Mouse (Mus musculus): Measurements from ENCODE around the gene Gm572. TPM values are rescaled to one million over a fixed set of nuclear protein-coding genes. Genes with fewer than 3 reads are reported as not detected.

Gene Gm572
- polyA plus RNA-seq (2014; fragmentation: Nextera tagmentation; extraction: Ambion mirVana), result not detected in 2 replicates

GRCm38 (mm10) chr4:148643291-148644156 is at the start of gene Gm572:
Gene Gm572 (plus strand): TSS chr4:148643317.
- no peak within 1 kb of the TSS for H3K27ac ChIP-seq (ENCODE audit: low read depth, low read length)
- 0 out of 2 replicates have a peak within 1 kb of the TSS, but pooled peaks have one; percentile 27 for H3K9ac ChIP-seq (ENCODE audit: low read depth, low read length)
- H3K4me2 ChIP-seq, result peak within 1 kb of the TSS; percentile 58

GRCm38 (mm10) chr4:148593996-148594395 is 49.1 kb upstream of the Gm572 start:
- peaks cover 52% of the 10 kb centered on the region for H3K36me3 ChIP-seq (ENCODE audit: control insufficient read depth, insufficient read depth, low read length)
- no peak overlapping the region for H3K27ac ChIP-seq (ENCODE audit: low read depth, low read length)
- no peak overlapping the region for H3K9ac ChIP-seq (ENCODE audit: low read depth, low read length)
- ATAC-seq (replicated peaks; ENCODE audit: low FRiP score), result no peak
- 98% methylated on average over 11 of the region's 11 CpGs for whole genome bisulfite sequencing
- H3K4me1 ChIP-seq (replicated peaks; ENCODE audit: control insufficient read depth, insufficient read depth, low read length), result peaks cover 17% of the 10 kb centered on the region
- H3K4me3 ChIP-seq (ENCODE audit: low read depth, low read length), result no peak overlapping the region
- H3K27me3 ChIP-seq (replicated peaks; ENCODE audit: control insufficient read depth, insufficient read depth, low read length), result no peaks in the 10 kb centered on the region
- H3K4me2 ChIP-seq, result 0 out of 2 replicates have a peak overlapping the region, but pooled peaks have one; percentile 12
- no peak for DNase-seq (ENCODE audit: low spot score)
- H3K9me3 ChIP-seq (ENCODE audit: control insufficient read depth, low read length), result peaks cover 2% of the 10 kb centered on the region; the same call in 1 of the 2 replicates

More at GRCm38 (mm10) chr4:148643291-148644156, at the start of gene Gm572:
- Histone ChIP-seq H3K36me3 (ENCODE audit: control insufficient read depth, insufficient read depth, low read length) (no peaks in the 10 kb centered on the region), H3K9me3 (ENCODE audit: control insufficient read depth, low read length) (no peaks in the 10 kb centered on the region), H3K27me3 (replicated peaks; ENCODE audit: control insufficient read depth, insufficient read depth, low read length) (no peaks in the 10 kb centered on the region; the same call in 1 of the 2 replicates), H3K4me1 (replicated peaks; ENCODE audit: control insufficient read depth, insufficient read depth, low read length) (peaks cover 8% of the 10 kb centered on the region), H3K4me3 (ENCODE audit: low read depth, low read length) (no peak within 1 kb of the TSS)
- WGBS, result 45% methylated on average over 15 of the region's 15 CpGs
- ATAC-seq (replicated peaks; ENCODE audit: low FRiP score) (peak; percentile 17; the same call in 1 of the 2 replicates), DNase-seq (ENCODE audit: low spot score) (no peak)

GRCm38 (mm10) chr4:148595916-148596315 is 47.2 kb upstream of the Gm572 start:
- no peak overlapping the region for H3K9ac ChIP-seq (ENCODE audit: low read depth, low read length)
- H3K4me3 ChIP-seq (ENCODE audit: low read depth, low read length), result no peak overlapping the region
- H3K4me1 ChIP-seq (replicated peaks; ENCODE audit: control insufficient read depth, insufficient read depth, low read length), result peaks cover 13% of the 10 kb centered on the region
- 93% methylated on average over 6 of the region's 6 CpGs for WGBS
- H3K27me3 ChIP-seq (replicated peaks; ENCODE audit: control insufficient read depth, insufficient read depth, low read length), result no peaks in the 10 kb centered on the region
- no peak for ATAC-seq (replicated peaks; ENCODE audit: low FRiP score)
- DNase-seq (ENCODE audit: low spot score), result no peak
- peaks cover 53% of the 10 kb centered on the region for H3K36me3 ChIP-seq (ENCODE audit: control insufficient read depth, insufficient read depth, low read length)
- no peak overlapping the region for H3K4me2 ChIP-seq
- peaks cover 2% of the 10 kb centered on the region; the same call in 1 of the 2 replicates for H3K9me3 ChIP-seq (ENCODE audit: control insufficient read depth, low read length)
- H3K27ac ChIP-seq (ENCODE audit: low read depth, low read length), result no peak overlapping the region

- Histone ChIP-seq H3K4me3 (ENCODE audit: low read depth, low read length) (no peak overlapping the region), H3K4me2 (no peak overlapping the region), H3K9ac (ENCODE audit: low read depth, low read length) (no peak overlapping the region), H3K27me3 (replicated peaks; ENCODE audit: control insufficient read depth, insufficient read depth, low read length) (no peaks in the 10 kb centered on the region), H3K9me3 (ENCODE audit: control insufficient read depth, low read length) (peaks cover 2% of the 10 kb centered on the region; the same call in 1 of the 2 replicates), H3K4me1 (replicated peaks; ENCODE audit: control insufficient read depth, insufficient read depth, low read length) (peaks cover 13% of the 10 kb centered on the region), H3K36me3 (ENCODE audit: control insufficient read depth, insufficient read depth, low read length) (peaks cover 53% of the 10 kb centered on the region), H3K27ac (ENCODE audit: low read depth, low read length) (no peak overlapping the region)
- ATAC-seq (replicated peaks; ENCODE audit: low FRiP score), result no peak
- 97% methylated on average over 3 of the region's 3 CpGs for WGBS
- DNase-seq (ENCODE audit: low spot score), result no peak
Observed at GRCm38 (mm10) chr4:148596731-148597130, 46.4 kb upstream of the Gm572 start.

GRCm38 (mm10) chr4:148598826-148599225 is 44.3 kb upstream of the Gm572 start:
- ATAC-seq (replicated peaks; ENCODE audit: low FRiP score), result no peak
- Histone ChIP-seq H3K27ac (ENCODE audit: low read depth, low read length) (no peak overlapping the region), H3K4me1 (replicated peaks; ENCODE audit: control insufficient read depth, insufficient read depth, low read length) (no peaks in the 10 kb centered on the region; the same call in 1 of the 2 replicates), H3K27me3 (replicated peaks; ENCODE audit: control insufficient read depth, insufficient read depth, low read length) (no peaks in the 10 kb centered on the region), H3K9me3 (ENCODE audit: control insufficient read depth, low read length) (peaks cover 2% of the 10 kb centered on the region; the same call in 1 of the 2 replicates), H3K36me3 (ENCODE audit: control insufficient read depth, insufficient read depth, low read length) (peaks cover 45% of the 10 kb centered on the region), H3K4me2 (no peak overlapping the region), H3K4me3 (ENCODE audit: low read depth, low read length) (no peak overlapping the region), H3K9ac (ENCODE audit: low read depth, low read length) (no peak overlapping the region)
- 92% methylated on average over 12 of the region's 12 CpGs for WGBS
- DNase-seq (ENCODE audit: low spot score), result no peak

- Histone ChIP-seq H3K27me3 (replicated peaks; ENCODE audit: control insufficient read depth, insufficient read depth, low read length) (no peaks in the 10 kb centered on the region), H3K9me3 (ENCODE audit: control insufficient read depth, low read length) (peaks cover 2% of the 10 kb centered on the region; the same call in 1 of the 2 replicates)
Observed at GRCm38 (mm10) chr4:148600316-148600715, 42.8 kb upstream of the Gm572 start.

GRCm38 (mm10) chr4:148601871-148602270 is 41.2 kb upstream of the Gm572 start:
- no peak for ATAC-seq (replicated peaks; ENCODE audit: low FRiP score)
- Histone ChIP-seq H3K4me2 (no peak overlapping the region), H3K36me3 (ENCODE audit: control insufficient read depth, insufficient read depth, low read length) (peaks cover 15% of the 10 kb centered on the region), H3K4me1 (replicated peaks; ENCODE audit: control insufficient read depth, insufficient read depth, low read length) (no peaks in the 10 kb centered on the region; the same call in 1 of the 2 replicates), H3K27ac (ENCODE audit: low read depth, low read length) (no peak overlapping the region), H3K27me3 (replicated peaks; ENCODE audit: control insufficient read depth, insufficient read depth, low read length) (no peaks in the 10 kb centered on the region), H3K9me3 (ENCODE audit: control insufficient read depth, low read length) (peaks cover 2% of the 10 kb centered on the region; the same call in 1 of the 2 replicates), H3K4me3 (ENCODE audit: low read depth, low read length) (no peak overlapping the region), H3K9ac (ENCODE audit: low read depth, low read length) (no peak overlapping the region)
- WGBS, result 58% methylated on average over 4 of the region's 4 CpGs
- DNase-seq (ENCODE audit: low spot score), result no peak

More at GRCm38 (mm10) chr4:148600316-148600715, 42.8 kb upstream of the Gm572 start:
- Histone ChIP-seq H3K9ac (ENCODE audit: low read depth, low read length) (no peak overlapping the region), H3K4me1 (replicated peaks; ENCODE audit: control insufficient read depth, insufficient read depth, low read length) (no peaks in the 10 kb centered on the region; the same call in 1 of the 2 replicates), H3K4me2 (no peak overlapping the region), H3K27ac (ENCODE audit: low read depth, low read length) (no peak overlapping the region), H3K36me3 (ENCODE audit: control insufficient read depth, insufficient read depth, low read length) (peaks cover 31% of the 10 kb centered on the region), H3K4me3 (ENCODE audit: low read depth, low read length) (no peak overlapping the region)
- DNase-seq (ENCODE audit: low spot score) (no peak), ATAC-seq (replicated peaks; ENCODE audit: low FRiP score) (no peak)
- WGBS, result 71% methylated on average over 4 of the region's 4 CpGs

GRCm38 (mm10) chr4:148602357-148603120 is 40.6 kb upstream of the Gm572 start, which contains the start of gene Masp2:
Gene Masp2 (plus strand): TSS chr4:148602554.
- H3K4me3 ChIP-seq (ENCODE audit: low read depth, low read length), result no peak within 1 kb of the TSS
- H3K9me3 ChIP-seq (ENCODE audit: control insufficient read depth, low read length), result peaks cover 2% of the 10 kb centered on the region; the same call in 1 of the 2 replicates
- peaks cover 8% of the 10 kb centered on the region for H3K36me3 ChIP-seq (ENCODE audit: control insufficient read depth, insufficient read depth, low read length)
- 0 out of 2 replicates have a peak within 1 kb of the TSS, but pooled peaks have one; percentile 8 for H3K4me2 ChIP-seq
- no peak within 1 kb of the TSS for H3K27ac ChIP-seq (ENCODE audit: low read depth, low read length)
- H3K4me1 ChIP-seq (replicated peaks; ENCODE audit: control insufficient read depth, insufficient read depth, low read length), result no peaks in the 10 kb centered on the region; the same call in 1 of the 2 replicates
- 81% methylated on average over 14 of the region's 14 CpGs for WGBS
- no peak within 1 kb of the TSS for H3K9ac ChIP-seq (ENCODE audit: low read depth, low read length)
- no peak for DNase-seq (ENCODE audit: low spot score)
- no peak for ATAC-seq (replicated peaks; ENCODE audit: low FRiP score)
- H3K27me3 ChIP-seq (replicated peaks; ENCODE audit: control insufficient read depth, insufficient read depth, low read length), result no peaks in the 10 kb centered on the region

All from liver, embryonic 11.5 days (tissue).